Mouse (Mus musculus): Measurements from ENCODE around the gene Cdc42se2. TPM values are rescaled to one million over a fixed set of nuclear protein-coding genes. Genes with fewer than 3 reads are reported as not detected.

The Cdc42se2 gene
- total and polyA plus RNA-seq, 3 experiments, result 97.4 to 227 (median 99.1) TPM

DNA sequence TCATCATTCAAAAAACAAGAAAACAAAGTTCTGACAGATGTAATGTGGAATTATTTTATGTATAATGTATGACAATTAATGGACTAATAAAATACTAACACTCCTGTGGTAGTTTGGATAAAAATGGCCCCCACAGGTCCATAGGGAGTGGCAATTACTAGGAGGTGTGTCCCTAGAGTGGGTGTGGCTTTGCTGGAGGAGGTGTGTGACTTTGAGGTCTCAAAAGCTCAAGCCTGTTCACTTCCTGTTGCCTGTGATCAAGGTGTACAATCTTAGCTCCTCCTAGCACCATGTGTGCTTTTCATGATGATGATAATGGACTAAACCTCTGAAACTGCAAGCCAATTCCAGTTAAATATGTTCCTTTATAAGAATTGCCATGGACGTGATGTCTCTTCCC lies 22.7 kb downstream of the Cdc42se2 start:
- no peaks in the 10 kb centered on the region for H3K9me3 ChIP-seq (replicated peaks; ENCODE audit: low read length)
- peaks cover 13 to 88% of the 10 kb centered on the region in 2 experiments for H3K4me1 ChIP-seq (ENCODE audit: control insufficient read depth in 1 of 2, insufficient read depth in 2 of 2)
- dilution Hi-C loops (cut with MboI; ENCODE audit: extremely low pct_ligation_motif_present, extremely low pct_unique_long_range_greater_than_20kb, low sequenced_read_pairs) (no loop called here), in situ Hi-C loops (cut with MboI; ENCODE audit: low pct_ligation_motif_present, low pct_unique_long_range_greater_than_20kb, low sequenced_read_pairs) (no loop called here)
- H3K4me3 ChIP-seq (replicated peaks in 1 of 3; ENCODE audit: low read depth in 2 of 3, low read length in 2 of 3, poor library complexity in 1 of 3), result no peak overlapping the region
- H3K9ac ChIP-seq (ENCODE audit: insufficient read depth, low read depth), result no peak overlapping the region
- DNase-seq (ENCODE audit: extremely low read depth), result peak; percentile 66
- no peak overlapping the region for H3K4me2 ChIP-seq (ENCODE audit: insufficient read depth, low read depth, poor library complexity, severe bottlenecking)
- TF ChIP-seq KAT2A (IDR thresholded peaks at IDR 0.05; ENCODE audit: insufficient replicate concordance, low read length) (no peak), MAX (IDR thresholded peaks at IDR 0.05; ENCODE audit: low read length) (no peak), CTCF (conservative IDR thresholded peaks at IDR 0.05 in 1 of 2, IDR thresholded peaks at IDR 0.05 in 1 of 2; ENCODE audit: low read depth in 2 of 2, low read length in 2 of 2) (no peak), ELF1 (IDR thresholded peaks at IDR 0.05; ENCODE audit: low read depth, low read length) (peak; percentile 49), MEF2A (IDR thresholded peaks at IDR 0.05; ENCODE audit: borderline replicate concordance, low read depth, low read length) (0 out of 2 replicates have a peak, but pooled peaks have one; percentile 15), NRF1 (IDR thresholded peaks at IDR 0.05; ENCODE audit: low read depth, low read length) (no peak), ZC3H11A (IDR thresholded peaks at IDR 0.05; ENCODE audit: low read depth, low read length) (no peak), CHD2 (IDR thresholded peaks at IDR 0.05; ENCODE audit: low read length) (no peak), UBTF (IDR thresholded peaks at IDR 0.05; ENCODE audit: low read depth, low read length) (no peak), JUND (conservative IDR thresholded peaks at IDR 0.05; ENCODE audit: low read depth, low read length) (no peak), HCFC1 (IDR thresholded peaks at IDR 0.05; ENCODE audit: low read depth, low read length) (no peak), ZKSCAN1 (IDR thresholded peaks at IDR 0.05; ENCODE audit: borderline replicate concordance, low read depth, low read length) (no peak), RAD21 (IDR thresholded peaks at IDR 0.05; ENCODE audit: low read depth, low read length) (no peak), E2F4 (IDR thresholded peaks at IDR 0.05; ENCODE audit: insufficient replicate concordance, low read depth, low read length) (no peak), RCOR1 (conservative IDR thresholded peaks at IDR 0.05; ENCODE audit: low read depth, low read length) (no peak), SIN3A (IDR thresholded peaks at IDR 0.05; ENCODE audit: low read length) (peak; percentile 63; the same call in 1 of the 2 replicates), USF2 (conservative IDR thresholded peaks at IDR 0.05; ENCODE audit: low read depth, low read length) (no peak), EP300 (IDR thresholded peaks at IDR 0.05; ENCODE audit: low read length) (no peak), CHD1 (IDR thresholded peaks at IDR 0.05; ENCODE audit: low read depth, low read length) (peak; percentile 67; the same call in 1 of the 2 replicates), TBP (conservative IDR thresholded peaks at IDR 0.05; ENCODE audit: low read depth, low read length) (no peak), NELFE (IDR thresholded peaks at IDR 0.05; ENCODE audit: low read depth, low read length) (no peak)
- H3K27me3 ChIP-seq (replicated peaks), result no peaks in the 10 kb centered on the region
- H3K36me3 ChIP-seq (replicated peaks in 1 of 2; ENCODE audit: control insufficient read depth in 1 of 2, insufficient read depth in 1 of 2, low read length in 1 of 2), result peaks cover 2 to 16% of the 10 kb centered on the region in 2 experiments
- H3K79me2 ChIP-seq (replicated peaks; ENCODE audit: control insufficient read depth, extremely low read depth, insufficient read depth, poor library complexity, severe bottlenecking), result peaks cover 77% of the 10 kb centered on the region
- H3K27ac ChIP-seq (ENCODE audit: insufficient read depth, low read depth), result no peak overlapping the region

DNA sequence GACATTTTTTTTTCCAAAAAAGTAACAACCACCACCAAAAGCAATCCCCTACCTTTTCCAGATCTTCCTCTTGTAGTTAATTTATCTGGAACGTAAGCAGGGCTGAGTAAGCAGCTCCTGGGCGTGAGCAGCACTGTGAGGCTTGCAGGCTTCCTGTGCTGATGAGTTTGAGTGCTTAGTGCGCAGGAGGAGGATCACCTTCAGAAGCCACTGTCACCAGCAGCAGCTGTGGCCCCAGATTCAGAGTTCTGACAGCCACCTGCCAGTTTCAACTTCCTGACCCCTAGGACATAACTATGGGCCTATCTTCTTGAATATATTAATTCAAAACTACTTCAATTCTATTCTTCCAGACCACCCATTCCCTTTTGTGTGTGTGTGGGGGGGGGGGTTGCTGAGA lies 23.4 kb downstream of the Cdc42se2 start:
- in situ Hi-C loops (cut with MboI; ENCODE audit: low pct_ligation_motif_present, low pct_unique_long_range_greater_than_20kb, low sequenced_read_pairs), result no loop called here
- TF ChIP-seq MAZ (IDR thresholded peaks at IDR 0.05; ENCODE audit: low read depth, low read length), result no peak
- TF ChIP-seq HCFC1 (IDR thresholded peaks at IDR 0.05; ENCODE audit: low read depth, low read length), result no peak
- TF ChIP-seq MEF2A (IDR thresholded peaks at IDR 0.05; ENCODE audit: borderline replicate concordance, low read depth, low read length), result no peak
- TF ChIP-seq RAD21 (IDR thresholded peaks at IDR 0.05; ENCODE audit: low read depth, low read length), result no peak
- TF ChIP-seq ZMIZ1 (IDR thresholded peaks at IDR 0.05; ENCODE audit: low read depth, low read length), result no peak
- TF ChIP-seq ZNF384 (IDR thresholded peaks at IDR 0.05; ENCODE audit: low read depth, low read length), result 0 out of 2 replicates have a peak, but pooled peaks have one; percentile 5
- 0 out of 2 replicates have a peak, but pooled peaks have one; percentile 26 for TF ChIP-seq ELF1 (IDR thresholded peaks at IDR 0.05; ENCODE audit: low read depth, low read length)
- TF ChIP-seq GABPA (IDR thresholded peaks at IDR 0.05; ENCODE audit: insufficient replicate concordance, low read depth, low read length), result no peak
- TF ChIP-seq RCOR1 (conservative IDR thresholded peaks at IDR 0.05; ENCODE audit: low read depth, low read length), result no peak
- TF ChIP-seq NELFE (IDR thresholded peaks at IDR 0.05; ENCODE audit: low read depth, low read length), result no peak
- TF ChIP-seq BHLHE40 (IDR thresholded peaks at IDR 0.05; ENCODE audit: low read depth, low read length), result peak; percentile 42
- 0 out of 2 replicates have a peak, but pooled peaks have one; percentile 30 for TF ChIP-seq MAX (IDR thresholded peaks at IDR 0.05; ENCODE audit: low read length)
- TF ChIP-seq IRF4 (IDR thresholded peaks at IDR 0.05; ENCODE audit: low read depth, low read length), result peak; percentile 50; the same call in 1 of the 2 replicates
- TF ChIP-seq EP300 (IDR thresholded peaks at IDR 0.05; ENCODE audit: low read length), result peak; percentile 66; the same call in 1 of the 2 replicates
- TF ChIP-seq ETS1 (conservative IDR thresholded peaks at IDR 0.05; ENCODE audit: low read depth, low read length), result peak; percentile 54; the same call in 1 of the 2 replicates
- peak; percentile 73; the same call in 1 of the 2 replicates for TF ChIP-seq TCF12 (IDR thresholded peaks at IDR 0.05; ENCODE audit: low read depth, low read length)
- 0 out of 2 replicates have a peak, but pooled peaks have one; percentile 33 for TF ChIP-seq NRF1 (IDR thresholded peaks at IDR 0.05; ENCODE audit: low read depth, low read length)
- DNase-seq (ENCODE audit: extremely low read depth), result peak; percentile 58
- Histone ChIP-seq H3K9me3 (replicated peaks; ENCODE audit: low read length) (no peaks in the 10 kb centered on the region), H3K79me2 (replicated peaks; ENCODE audit: control insufficient read depth, extremely low read depth, insufficient read depth, poor library complexity, severe bottlenecking) (peaks cover 70% of the 10 kb centered on the region), H3K9ac (ENCODE audit: insufficient read depth, low read depth) (no peak overlapping the region), H3K27me3 (replicated peaks) (no peaks in the 10 kb centered on the region), H3K4me1 (ENCODE audit: control insufficient read depth in 1 of 2, insufficient read depth in 2 of 2) (peaks cover 12 to 83% of the 10 kb centered on the region in 2 experiments), H3K36me3 (replicated peaks in 1 of 2; ENCODE audit: control insufficient read depth in 1 of 2, insufficient read depth in 1 of 2, low read length in 1 of 2) (peaks cover 2 to 16% of the 10 kb centered on the region in 2 experiments), H3K4me2 (ENCODE audit: insufficient read depth, low read depth, poor library complexity, severe bottlenecking) (no peak overlapping the region), H3K4me3 (replicated peaks in 1 of 3; ENCODE audit: low read depth in 2 of 3, low read length in 2 of 3, poor library complexity in 1 of 3) (no peak overlapping the region), H3K27ac (ENCODE audit: insufficient read depth, low read depth) (no peak overlapping the region)
- dilution Hi-C loops (cut with MboI; ENCODE audit: extremely low pct_ligation_motif_present, extremely low pct_unique_long_range_greater_than_20kb, low sequenced_read_pairs), result no loop called here
